Mouse (Mus musculus): ENCODE results near the gene Snapc3. TPM values are rescaled to one million over a fixed set of nuclear protein-coding genes. Genes with fewer than 3 reads are reported as not detected.
"Not testable (repeated sequence)": the region's sequence is repeated elsewhere in the genome, so short reads cannot be mapped to it uniquely, and the experiment has no call there.

Snapc3 gene
- polyA plus RNA-seq, 1 experiment from 2014 or later, result 43.6 TPM

- H3K4me3 ChIP-seq, result peak overlapping the region; percentile 92
- peaks cover 14% of the 10 kb centered on the region for H3K4me1 ChIP-seq
- H3K9me3 ChIP-seq, result no peaks in the 10 kb centered on the region
- H3K27me3 ChIP-seq (ENCODE audit: insufficient read depth, poor library complexity, severe bottlenecking), result no peaks in the 10 kb centered on the region
- WGBS, result 31% methylated on average over 12 of the region's 12 CpGs
- DNase-seq (ENCODE audit: low spot score), result no peak
- H3K27ac ChIP-seq, result peak overlapping the region; percentile 99
- H3K36me3 ChIP-seq, result peaks cover 37% of the 10 kb centered on the region
Observed at GRCm38 (mm10) chr4:83485250-83485649, 67.7 kb downstream of the Snapc3 start.

GRCm38 (mm10) chr4:83485735-83486116, 68.2 kb downstream of the Snapc3 start:
- no peaks in the 10 kb centered on the region for H3K27me3 ChIP-seq (ENCODE audit: insufficient read depth, poor library complexity, severe bottlenecking)
- peaks cover 32% of the 10 kb centered on the region for H3K36me3 ChIP-seq
- H3K4me3 ChIP-seq, result peak overlapping the region; percentile 92
- H3K27ac ChIP-seq, result peak overlapping the region; percentile 99
- DNase-seq (ENCODE audit: low spot score), result peak; percentile 96
- peaks cover 14% of the 10 kb centered on the region for H3K4me1 ChIP-seq
- WGBS, result under 1% methylated on average over 27 of the region's 40 CpGs
- H3K9me3 ChIP-seq, result no peaks in the 10 kb centered on the region

DNA sequence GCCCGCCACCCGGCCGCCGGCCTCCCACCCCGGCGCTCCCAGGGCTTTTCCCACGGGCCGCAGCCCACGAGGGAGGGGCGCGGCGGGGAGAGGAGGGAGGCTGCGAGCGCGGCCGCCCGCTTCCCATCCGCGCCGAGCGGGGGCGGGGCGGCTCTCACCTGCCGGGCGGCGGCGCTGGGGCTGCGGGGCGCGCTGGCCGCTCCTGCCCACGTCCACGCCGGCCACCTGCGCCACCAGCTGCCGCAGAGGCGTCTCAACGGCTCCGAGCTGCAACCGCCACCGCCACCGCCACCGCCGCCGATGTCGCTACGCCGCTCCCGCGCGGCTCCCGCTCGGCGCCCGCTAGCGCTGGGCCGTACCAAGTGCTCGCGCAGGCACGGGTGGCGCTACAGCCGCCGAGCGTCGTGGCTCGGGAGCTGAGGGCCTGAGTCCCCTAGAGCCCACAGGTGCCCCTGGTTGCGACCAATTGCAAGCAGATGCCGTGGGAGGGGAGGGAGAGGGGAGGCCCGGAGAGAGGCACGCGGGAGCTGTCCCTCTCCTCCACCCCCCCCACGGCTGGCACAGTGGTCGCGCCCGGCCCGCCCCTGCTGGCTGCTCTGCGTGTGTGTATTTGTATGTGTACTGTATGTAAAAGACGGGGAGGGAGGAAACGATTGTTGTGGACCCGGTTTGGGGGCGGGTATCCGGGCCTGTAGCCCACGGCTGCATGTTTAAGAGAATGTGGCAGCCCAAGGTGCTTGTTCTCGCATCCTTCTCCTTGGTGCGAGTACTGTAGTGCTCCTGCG, 68.8 kb downstream of the Snapc3 start, which contains the start of gene Psip1:
Psip1 (minus strand) TSS at position 343 of the 785 bp plus-strand sequence.
- H3K36me3 ChIP-seq, result peaks cover 27% of the 10 kb centered on the region

DNA sequence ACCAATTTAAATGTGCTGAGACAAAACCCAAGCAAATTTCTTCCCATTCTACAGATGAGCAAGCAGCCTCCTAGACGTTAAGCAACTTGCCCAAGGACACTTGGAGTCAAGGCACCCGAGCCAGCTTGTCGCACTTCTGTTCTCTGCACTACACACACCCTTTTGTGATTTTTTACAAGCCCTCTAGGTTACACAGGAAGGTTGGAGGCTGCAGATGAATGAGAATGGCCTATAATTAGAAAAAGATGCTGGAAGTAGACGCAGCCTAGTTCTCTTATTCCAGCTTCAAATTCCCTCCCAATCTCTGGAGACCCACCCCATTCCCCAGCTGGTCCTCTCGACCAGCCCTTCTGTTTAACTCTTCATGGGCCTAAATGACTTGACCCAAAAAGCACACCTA, 71.6 kb downstream of the Snapc3 start:
- H3K4me1 ChIP-seq, result peaks cover 12% of the 10 kb centered on the region
- no peak overlapping the region for H3K4me3 ChIP-seq
- 25% methylated on average over 5 of the region's 5 CpGs for WGBS
- H3K9me3 ChIP-seq, result no peaks in the 10 kb centered on the region
- no peaks in the 10 kb centered on the region for H3K27me3 ChIP-seq (ENCODE audit: insufficient read depth, poor library complexity, severe bottlenecking)
- no peak for DNase-seq (ENCODE audit: low spot score)
- H3K36me3 ChIP-seq, result 0 out of 2 replicates have a peak, but pooled peaks cover 4% of the 10 kb centered on the region
- H3K27ac ChIP-seq, result no peak overlapping the region

More for the DNA sequence above, 68.8 kb downstream of the Snapc3 start, which contains the start of gene Psip1:
- Histone ChIP-seq H3K27ac (peak within 1 kb of the TSS; percentile 99), H3K4me1 (peaks cover 14% of the 10 kb centered on the region), H3K4me3 (peak within 1 kb of the TSS; percentile 92), H3K27me3 (ENCODE audit: insufficient read depth, poor library complexity, severe bottlenecking) (no peaks in the 10 kb centered on the region), H3K9me3 (no peaks in the 10 kb centered on the region)
- WGBS, result 2% methylated on average over 74 of the region's 86 CpGs
- DNase-seq (ENCODE audit: low spot score), result peak; percentile 95

DNA sequence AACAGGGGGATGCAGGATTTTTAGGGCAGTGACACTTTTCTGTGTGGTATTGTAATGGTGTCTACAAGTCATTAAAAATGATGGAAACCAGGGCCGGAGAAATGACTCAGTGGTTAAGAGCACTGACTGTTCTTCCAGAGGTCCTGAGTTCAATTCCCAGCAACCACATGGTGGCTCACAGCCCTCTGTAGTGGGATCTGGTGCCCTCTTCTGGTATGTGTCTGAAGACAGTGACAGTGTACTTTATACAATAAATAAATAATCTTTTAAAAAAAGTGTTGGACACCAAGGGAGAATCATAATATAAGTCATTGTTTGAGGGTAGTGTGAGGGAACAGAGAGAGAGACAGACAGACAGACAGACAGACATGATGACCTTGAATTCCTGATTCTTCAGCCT, 75.6 kb downstream of the Snapc3 start:
- DNase-seq (ENCODE audit: low spot score), result no peak
- H3K27me3 ChIP-seq (ENCODE audit: insufficient read depth, poor library complexity, severe bottlenecking), result no peaks in the 10 kb centered on the region
- WGBS, result 89% methylated on average over 1 of the region's 1 CpGs
- H3K36me3 ChIP-seq, result no peaks in the 10 kb centered on the region
- no peak overlapping the region for H3K4me3 ChIP-seq
- H3K27ac ChIP-seq, result no peak overlapping the region
- no peaks in the 10 kb centered on the region for H3K9me3 ChIP-seq
- no peaks in the 10 kb centered on the region for H3K4me1 ChIP-seq

GRCm38 (mm10) chr4:83497013-83497412, 79.5 kb downstream of the Snapc3 start:
- not testable (repeated sequence) for H3K9me3 ChIP-seq; H3K27me3 ChIP-seq (ENCODE audit: insufficient read depth, poor library complexity, severe bottlenecking); H3K27ac ChIP-seq; H3K4me1 ChIP-seq; H3K36me3 ChIP-seq; DNase-seq (ENCODE audit: low spot score); H3K4me3 ChIP-seq
- WGBS, result 86% methylated on average over 5 of the region's 5 CpGs

- 0 out of 2 replicates have a peak, but pooled peaks cover 7% of the 10 kb centered on the region for H3K4me1 ChIP-seq
- no peak overlapping the region for H3K27ac ChIP-seq
- H3K36me3 ChIP-seq, result no peaks in the 10 kb centered on the region
- peak overlapping the region; percentile 51 for H3K4me3 ChIP-seq
- 6% methylated on average over 22 of the region's 22 CpGs for WGBS
- H3K9me3 ChIP-seq, result no peaks in the 10 kb centered on the region
- H3K27me3 ChIP-seq (ENCODE audit: insufficient read depth, poor library complexity, severe bottlenecking), result no peaks in the 10 kb centered on the region
- peak; percentile 72 for DNase-seq (ENCODE audit: low spot score)
Observed at GRCm38 (mm10) chr4:83500154-83501036, 82.9 kb downstream of the Snapc3 start.

GRCm38 (mm10) chr4:83501037-83501430, 83.5 kb downstream of the Snapc3 start:
- Histone ChIP-seq H3K27me3 (ENCODE audit: insufficient read depth, poor library complexity, severe bottlenecking) (no peaks in the 10 kb centered on the region), H3K36me3 (no peaks in the 10 kb centered on the region), H3K27ac (no peak overlapping the region), H3K4me3 (peak overlapping the region; percentile 51), H3K9me3 (no peaks in the 10 kb centered on the region), H3K4me1 (0 out of 2 replicates have a peak, but pooled peaks cover 7% of the 10 kb centered on the region)
- 31% methylated on average over 7 of the region's 7 CpGs for WGBS
- no peak for DNase-seq (ENCODE audit: low spot score)

DNA sequence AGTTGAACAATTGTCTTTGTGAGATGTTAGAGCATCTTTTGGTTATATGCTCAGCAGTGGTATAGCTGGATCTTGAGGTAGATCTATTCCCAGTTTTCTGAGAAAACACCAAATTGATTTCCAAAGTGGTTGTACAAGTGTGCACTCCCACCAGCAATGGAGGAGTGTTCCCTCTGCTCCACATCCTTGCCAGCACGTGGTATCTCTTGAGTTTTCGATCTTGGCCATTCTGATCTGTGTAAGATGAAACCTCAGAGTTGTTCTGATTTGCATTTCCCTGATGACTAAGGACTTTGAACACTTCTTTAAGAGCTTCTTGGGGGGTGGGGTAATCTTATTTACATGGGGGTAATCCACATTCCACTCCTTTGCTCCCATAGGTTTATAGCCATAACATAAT, 92.1 kb downstream of the Snapc3 start:
- H3K27ac ChIP-seq, result no peak overlapping the region
- DNase-seq (ENCODE audit: low spot score), result no peak
- no peaks in the 10 kb centered on the region for H3K36me3 ChIP-seq
- H3K4me1 ChIP-seq, result peaks cover 4% of the 10 kb centered on the region; the same call in 1 of the 2 replicates
- no peaks in the 10 kb centered on the region for H3K9me3 ChIP-seq
- 42% methylated on average over 2 of the region's 2 CpGs for WGBS
- H3K27me3 ChIP-seq (ENCODE audit: insufficient read depth, poor library complexity, severe bottlenecking), result no peaks in the 10 kb centered on the region
- no peak overlapping the region for H3K4me3 ChIP-seq

GRCm38 (mm10) chr4:83511083-83511482, 93.6 kb downstream of the Snapc3 start:
- DNase-seq (ENCODE audit: low spot score), result no peak
- Histone ChIP-seq H3K27me3 (ENCODE audit: insufficient read depth, poor library complexity, severe bottlenecking) (no peaks in the 10 kb centered on the region), H3K4me1 (peaks cover 4% of the 10 kb centered on the region; the same call in 1 of the 2 replicates), H3K4me3 (no peak overlapping the region), H3K9me3 (no peaks in the 10 kb centered on the region), H3K36me3 (no peaks in the 10 kb centered on the region), H3K27ac (no peak overlapping the region)
- 48% methylated on average over 8 of the region's 8 CpGs for WGBS

GRCm38 (mm10) chr4:83512217-83512616, 94.7 kb downstream of the Snapc3 start:
- Histone ChIP-seq H3K9me3 (no peaks in the 10 kb centered on the region), H3K36me3 (no peaks in the 10 kb centered on the region), H3K4me3 (no peak overlapping the region), H3K4me1 (peaks cover 4% of the 10 kb centered on the region; the same call in 1 of the 2 replicates), H3K27ac (no peak overlapping the region), H3K27me3 (ENCODE audit: insufficient read depth, poor library complexity, severe bottlenecking) (no peaks in the 10 kb centered on the region)
- DNase-seq (ENCODE audit: low spot score), result peak; percentile 70
- WGBS, result 85% methylated on average over 3 of the region's 3 CpGs

- 35% methylated on average over 2 of the region's 2 CpGs for WGBS
- no peak overlapping the region for H3K27ac ChIP-seq
- H3K27me3 ChIP-seq (ENCODE audit: insufficient read depth, poor library complexity, severe bottlenecking), result no peaks in the 10 kb centered on the region
- no peak overlapping the region for H3K4me3 ChIP-seq
- DNase-seq (ENCODE audit: low spot score), result peak; percentile 57
- no peaks in the 10 kb centered on the region for H3K36me3 ChIP-seq
- no peaks in the 10 kb centered on the region for H3K9me3 ChIP-seq
- H3K4me1 ChIP-seq, result peaks cover 4% of the 10 kb centered on the region; the same call in 1 of the 2 replicates
Observed at GRCm38 (mm10) chr4:83512644-83513043, 95.1 kb downstream of the Snapc3 start.

DNA sequence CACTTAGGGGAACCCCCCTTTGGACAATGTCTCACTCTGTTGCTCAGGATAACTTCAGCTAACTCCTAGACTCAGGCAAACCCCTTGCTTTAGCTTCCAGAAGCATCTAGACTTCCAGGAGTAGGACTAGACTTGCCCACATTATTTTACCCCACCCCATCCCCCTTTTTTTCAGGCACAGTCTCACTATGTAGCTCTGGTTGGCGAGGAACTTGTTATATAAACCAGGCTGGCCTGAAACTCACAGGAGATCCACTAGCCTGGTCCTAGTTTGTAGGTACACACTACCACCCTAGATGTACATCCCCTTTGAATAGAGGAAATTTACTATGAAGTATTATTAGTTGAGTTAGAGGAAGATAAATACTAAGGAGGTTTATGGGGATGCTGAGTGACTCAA, 96.7 kb downstream of the Snapc3 start:
- H3K4me1 ChIP-seq, result peaks cover 4% of the 10 kb centered on the region; the same call in 1 of the 2 replicates
- H3K36me3 ChIP-seq, result no peaks in the 10 kb centered on the region
- no peak overlapping the region for H3K27ac ChIP-seq
- WGBS, result 78% methylated on average over 1 of the region's 1 CpGs
- no peaks in the 10 kb centered on the region for H3K27me3 ChIP-seq (ENCODE audit: insufficient read depth, poor library complexity, severe bottlenecking)
- peak; percentile 14 for DNase-seq (ENCODE audit: low spot score)
- no peak overlapping the region for H3K4me3 ChIP-seq
- no peaks in the 10 kb centered on the region for H3K9me3 ChIP-seq
